Mouse (Mus musculus) limb, embryonic 14.5 days (tissue): ENCODE data around the gene Hal. TPM values are rescaled to one million over a fixed set of nuclear protein-coding genes. Genes with fewer than 3 reads are reported as not detected.
A peak's percentile ranks its signal among the peaks of the same experiment; 100 is the strongest.
"Not testable (repeated sequence)": the region's sequence is repeated elsewhere in the genome, so short reads cannot be mapped to it uniquely, and the experiment has no call there.

ENCODE experiments used
- ATAC-seq: fragments of 200-750 bp; cut with Nextera tagmentation; 2 replicates; pipeline ENCODE4 v1.8.0; 2017; ENCODE audit warnings: low read depth, moderate number of reproducible peaks, moderate TSS enrichment; ENCODE audit not compliant: low FRiP score
- DNase-seq: peaks from one replicate; pipeline ENCODE4 v3.0.0-alpha.2; 2015; ENCODE audit warnings: low spot score
- H3K27ac ChIP-seq: fragments of 300-500 bp; sonication (generic); replicated peaks from 2 replicates; pipeline ENCODE4 v1.5.1; 2014; ENCODE audit warnings: low read depth, mild to moderate bottlenecking, low read length, moderate library complexity, mixed read lengths
- H3K27me3 ChIP-seq: fragments of 300-500 bp; sonication (generic); 2 replicates; pipeline ENCODE4 v1.6.1; 2014; ENCODE audit warnings: low read length, mixed read lengths; ENCODE audit not compliant: control insufficient read depth, insufficient read depth
- H3K36me3 ChIP-seq: fragments of 300-500 bp; sonication (generic); 2 replicates; pipeline ENCODE4 v1.6.1; 2014; ENCODE audit warnings: mild to moderate bottlenecking, low read length, moderate library complexity, mixed read lengths; ENCODE audit not compliant: control insufficient read depth, insufficient read depth
- H3K4me1 ChIP-seq: fragments of 300-500 bp; sonication (generic); 2 replicates; pipeline ENCODE4 v1.6.1; 2014; ENCODE audit warnings: antibody characterized with exemption, low read length, mixed read lengths; ENCODE audit not compliant: control insufficient read depth, insufficient read depth
- H3K4me2 ChIP-seq: fragments of 300-500 bp; sonication (generic); replicated peaks from 2 replicates; pipeline ENCODE4 v1.6.1; 2014; ENCODE audit warnings: low read depth, mild to moderate bottlenecking, low read length, moderate library complexity; ENCODE audit not compliant: severe bottlenecking
- H3K4me3 ChIP-seq: fragments of 300-500 bp; sonication (generic); replicated peaks from 2 replicates; pipeline ENCODE4 v1.5.1; 2014; ENCODE audit warnings: low read length
- H3K9ac ChIP-seq: fragments of 300-500 bp; sonication (generic); 2 replicates; pipeline ENCODE4 v1.6.1; 2014; ENCODE audit warnings: mild to moderate bottlenecking, low read depth, low read length, moderate library complexity; ENCODE audit not compliant: severe bottlenecking
- H3K9me3 ChIP-seq: fragments of 300-500 bp; sonication (generic); 2 replicates; pipeline ENCODE4 v1.6.1; 2016; ENCODE audit warnings: low read length; ENCODE audit not compliant: control insufficient read depth
- POLR2A ChIP-seq: fragments of 200-500 bp; IDR thresholded peaks from 2 replicates; pipeline ENCODE4 v1.8.0; 2012; ENCODE audit warnings: inconsistent platforms, mild to moderate bottlenecking, moderate library complexity, borderline replicate concordance; ENCODE audit not compliant: insufficient read depth, insufficient read length; ENCODE audit errors: extremely low read depth
- WGBS: fragments of 180-500 bp; shearing (Covaris S2); extraction: QIAGEN DNeasy Blood & Tissue Kit; methylation state at CpG from one replicate; pipeline ENCODE4 v1.1.7; 2014; 5-methylcytosine and 5-hydroxymethylcytosine counted together
- polyA plus RNA-seq, 2 experiments: library from polyadenylated mRNA; depleted of rRNA in 1 of 2; stranded (reverse) in 1 of 2; unstranded in 1 of 2; fragments of >200 nt; fragmentation: Nextera tagmentation in 1 of 2; extraction: Ambion mirVana in 1 of 2; gene quantifications; 2 replicates each; pipeline versions ENCODE4 v1.2.1 to v1.2.3; 2012 to 2014

Gene Hal
- polyA plus RNA-seq, 2 experiments: 0.09 to 0.15 TPM

DNA sequence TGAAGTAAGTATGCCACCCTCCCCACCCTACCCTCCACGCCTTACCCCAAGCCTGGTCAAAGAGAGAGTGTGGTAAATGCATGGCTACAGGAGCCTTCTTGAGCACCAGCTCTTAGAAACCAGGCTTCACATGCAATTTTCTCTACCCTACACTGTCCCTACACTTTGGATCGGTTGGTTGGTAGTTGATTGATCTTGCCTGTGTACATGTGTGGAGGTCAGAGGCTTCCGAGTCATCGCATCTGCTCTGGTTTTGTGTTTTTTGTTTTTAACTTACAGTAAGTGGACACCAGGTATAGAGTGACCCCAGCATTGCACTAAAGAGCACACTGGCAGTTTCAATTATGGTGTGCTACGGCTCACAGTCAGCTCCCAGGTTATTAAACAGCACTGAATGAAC is 55.6 kb downstream of the Hal start:
- Histone ChIP-seq H3K9ac (no peak overlapping the region), H3K27ac (no peak overlapping the region), H3K4me3 (no peak overlapping the region), H3K27me3 (no peaks in the 10 kb centered on the region), H3K9me3 (no peaks in the 10 kb centered on the region), H3K36me3 (no peaks in the 10 kb centered on the region), H3K4me2 (no peak overlapping the region), H3K4me1 (peaks cover 9% of the 10 kb centered on the region)
- no peak for TF ChIP-seq POLR2A
- 71% methylated on average over 5 of the region's 5 CpGs for WGBS
- no peak for ATAC-seq
- no peak for DNase-seq

DNA sequence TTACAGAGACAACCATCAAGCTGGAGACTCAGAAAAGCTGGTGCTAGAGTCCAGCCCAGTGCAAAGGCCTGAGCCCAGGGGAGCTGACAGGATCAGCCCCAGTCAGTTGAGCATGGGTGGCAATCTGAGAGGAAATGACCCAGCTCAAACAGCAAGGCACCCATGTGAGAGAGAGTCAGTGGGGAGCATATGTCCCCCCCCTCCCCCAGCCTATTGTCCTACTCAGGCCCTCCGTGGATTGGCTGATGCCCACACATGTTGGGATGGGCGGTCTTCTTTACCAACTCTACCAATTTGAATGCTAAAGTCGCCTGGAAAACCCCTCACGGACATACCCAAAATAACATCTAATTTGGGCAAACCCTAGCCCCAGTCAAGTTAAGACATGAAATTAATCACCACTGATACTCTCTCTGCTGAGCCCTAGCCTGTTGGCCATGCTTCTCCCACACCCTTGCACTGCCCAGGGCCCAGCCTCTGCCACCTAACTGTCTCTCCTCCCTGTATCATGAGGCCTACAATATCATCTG is 59.2 kb downstream of the Hal start:
- H3K9ac ChIP-seq: no peak overlapping the region
- DNase-seq: no peak
- H3K4me1 ChIP-seq: no peaks in the 10 kb centered on the region
- 93% methylated on average over 4 of the region's 4 CpGs for WGBS
- no peak overlapping the region for H3K27ac ChIP-seq
- no peak for TF ChIP-seq POLR2A
- no peak overlapping the region for H3K4me2 ChIP-seq
- ATAC-seq: no peak
- no peak overlapping the region for H3K4me3 ChIP-seq
- H3K27me3 ChIP-seq: no peaks in the 10 kb centered on the region
- H3K9me3 ChIP-seq: no peaks in the 10 kb centered on the region
- no peaks in the 10 kb centered on the region for H3K36me3 ChIP-seq

DNA sequence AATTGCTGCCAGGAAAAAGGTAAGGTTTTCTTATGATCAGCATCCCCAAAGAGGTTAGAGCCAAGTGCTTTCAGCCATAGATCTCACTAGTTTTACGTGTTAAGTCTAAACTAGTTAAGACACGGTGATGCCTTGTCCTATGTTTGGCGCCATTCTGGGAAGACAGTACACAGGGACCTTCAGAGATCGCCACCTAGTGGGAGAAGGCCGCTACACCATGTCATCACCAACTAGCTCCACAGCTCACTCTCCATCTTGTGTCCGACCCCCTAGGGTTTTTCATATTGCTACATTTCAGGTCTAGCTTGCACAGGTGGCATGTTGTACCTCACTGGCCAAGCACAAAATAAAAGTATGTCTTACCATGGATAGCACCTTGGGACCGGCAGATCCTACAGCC is 60.4 kb downstream of the Hal start:
- no peak for TF ChIP-seq POLR2A
- Histone ChIP-seq H3K27ac (no peak overlapping the region), H3K4me3 (no peak overlapping the region), H3K9ac (no peak overlapping the region), H3K9me3 (no peaks in the 10 kb centered on the region), H3K36me3 (no peaks in the 10 kb centered on the region), H3K4me2 (no peak overlapping the region), H3K4me1 (no peaks in the 10 kb centered on the region), H3K27me3 (no peaks in the 10 kb centered on the region)
- peak; percentile 74 for DNase-seq
- no peak for ATAC-seq
- WGBS: 11% methylated on average over 7 of the region's 7 CpGs

DNA sequence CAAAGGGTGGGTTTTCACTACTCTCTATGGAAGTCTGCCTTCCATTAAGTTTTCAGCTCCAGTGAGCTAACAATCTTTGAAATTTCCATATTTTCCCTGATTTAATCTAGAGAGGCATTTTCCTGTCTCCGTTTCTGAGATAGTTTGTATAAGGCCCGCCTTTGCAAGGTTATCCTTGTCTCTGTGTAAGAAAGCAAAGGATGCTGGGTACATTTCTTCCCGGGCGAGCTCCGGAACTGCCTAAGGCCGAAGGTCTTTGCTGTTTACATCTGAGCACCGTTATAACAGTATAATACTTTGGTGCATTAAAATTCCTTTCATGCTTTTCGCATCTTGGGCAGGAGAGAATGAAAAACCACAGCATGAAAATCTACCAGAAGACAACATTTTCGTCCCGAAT is 61.3 kb downstream of the Hal start:
- no peak overlapping the region for H3K4me3 ChIP-seq
- DNase-seq (no peak), ATAC-seq (no peak)
- no peak overlapping the region for H3K27ac ChIP-seq
- H3K9ac ChIP-seq: no peak overlapping the region
- no peaks in the 10 kb centered on the region for H3K9me3 ChIP-seq
- H3K27me3 ChIP-seq: no peaks in the 10 kb centered on the region
- no peak overlapping the region for H3K4me2 ChIP-seq
- WGBS: 77% methylated on average over 10 of the region's 10 CpGs
- TF ChIP-seq POLR2A: no peak
- H3K36me3 ChIP-seq: no peaks in the 10 kb centered on the region
- H3K4me1 ChIP-seq: no peaks in the 10 kb centered on the region

DNA sequence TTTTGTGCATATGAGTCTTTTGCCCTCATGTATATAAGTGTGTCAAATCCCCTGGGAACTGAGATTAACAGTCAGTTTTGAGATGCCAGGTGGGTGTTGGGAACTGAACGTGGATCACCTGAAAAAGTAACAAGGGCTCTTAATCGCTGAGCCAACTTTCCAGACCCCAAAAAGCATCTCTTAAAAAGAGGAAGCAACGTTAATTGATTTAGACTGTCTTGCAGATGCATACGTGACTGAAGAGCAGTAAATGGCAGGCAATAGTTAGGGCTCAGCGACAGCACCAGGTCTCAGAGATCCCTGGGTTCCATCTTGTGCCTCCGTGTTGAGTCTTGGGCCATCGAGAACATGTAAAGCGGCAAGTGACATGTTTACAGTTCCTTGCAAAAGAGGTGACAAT is 64.0 kb downstream of the Hal start:
- no peaks in the 10 kb centered on the region for H3K9me3 ChIP-seq
- no peaks in the 10 kb centered on the region for H3K36me3 ChIP-seq
- H3K4me2 ChIP-seq: no peak overlapping the region
- H3K27me3 ChIP-seq: no peaks in the 10 kb centered on the region
- H3K9ac ChIP-seq: no peak overlapping the region
- WGBS: 75% methylated on average over 8 of the region's 8 CpGs
- no peak for DNase-seq
- H3K4me3 ChIP-seq: no peak overlapping the region
- TF ChIP-seq POLR2A: no peak
- ATAC-seq: no peak
- H3K27ac ChIP-seq: no peak overlapping the region
- no peaks in the 10 kb centered on the region for H3K4me1 ChIP-seq

DNA sequence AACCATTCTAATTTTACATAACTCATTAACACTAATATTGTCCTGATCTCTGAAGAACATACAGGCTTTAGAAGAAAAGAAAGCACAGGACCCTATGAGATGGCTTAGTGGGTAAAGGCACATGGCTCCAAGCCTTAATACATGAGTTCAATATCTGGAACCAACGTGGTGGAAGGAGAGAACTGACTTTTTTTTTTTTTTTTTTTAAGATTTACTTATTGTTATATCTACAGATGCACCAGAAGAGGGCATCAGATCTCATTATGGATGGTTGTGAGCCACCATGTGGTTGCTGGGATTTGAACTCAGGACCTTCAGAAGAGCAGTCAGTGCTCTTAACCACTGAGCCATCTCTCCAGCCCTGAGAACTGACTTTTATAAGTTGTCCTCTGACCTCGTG is 69.4 kb downstream of the Hal start:
- not testable (repeated sequence) for H3K4me2 ChIP-seq, ATAC-seq, H3K4me1 ChIP-seq, H3K27ac ChIP-seq, DNase-seq, H3K9me3 ChIP-seq, H3K27me3 ChIP-seq, H3K9ac ChIP-seq, H3K4me3 ChIP-seq, H3K36me3 ChIP-seq
- WGBS: 79% methylated on average over 2 of the region's 2 CpGs
